Mouse (Mus musculus) fibroblast of lung, adult 2 months (primary cell): ENCODE measurements around the gene Cep170b.
A peak's percentile ranks its signal among the peaks of the same experiment; 100 is the strongest.

Experiments
- DNase-seq: peaks from one replicate; pipeline ENCODE4 v3.0.0-alpha.2; 2011; ENCODE audit warnings: low read depth

Cep170b gene

DNA sequence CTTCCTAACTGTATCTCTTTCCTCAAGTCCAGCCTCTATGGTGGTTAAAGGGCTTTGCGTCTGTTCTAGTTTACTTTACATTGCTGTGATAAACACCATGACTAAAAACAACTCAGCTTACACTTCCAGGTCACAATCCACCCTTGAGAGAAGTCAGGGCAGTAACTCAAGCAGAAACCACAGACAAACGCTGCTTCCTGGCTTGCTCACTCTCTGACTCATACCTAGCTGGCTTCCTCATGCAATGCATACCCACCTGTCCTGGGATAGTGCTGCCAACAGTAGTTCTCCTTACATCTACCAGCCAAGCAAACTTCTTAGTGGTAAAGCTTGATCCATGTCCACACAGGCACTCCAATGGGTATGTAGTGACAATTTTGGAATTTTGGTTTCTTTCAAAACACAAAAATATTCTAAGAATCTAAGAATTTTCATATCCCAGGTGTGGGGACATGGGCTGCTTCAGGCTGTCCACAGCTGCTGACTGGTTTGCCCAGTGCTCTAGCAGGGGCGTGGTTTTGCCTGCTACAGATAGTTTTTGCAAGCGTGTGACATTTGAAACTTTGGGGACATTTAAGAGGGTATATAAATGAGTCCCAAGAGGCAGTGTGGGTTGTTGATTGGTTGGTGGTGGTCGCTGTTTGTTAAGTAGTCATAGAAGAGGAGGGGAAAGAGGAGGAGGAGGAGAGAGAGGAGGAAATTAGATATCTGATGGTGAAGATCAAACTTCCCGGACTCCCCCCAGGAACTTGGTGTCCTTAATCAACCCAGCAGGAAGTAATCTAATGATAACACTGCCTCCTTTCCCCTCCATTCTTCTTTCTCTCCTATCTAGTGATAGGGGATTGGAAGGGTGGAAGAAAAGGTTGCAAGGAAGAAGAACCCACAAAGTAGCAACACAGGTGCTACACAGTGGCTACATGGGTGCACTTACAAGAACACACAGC, 17.6 kb upstream of the Cep170b start:
- no peak for DNase-seq

DNA sequence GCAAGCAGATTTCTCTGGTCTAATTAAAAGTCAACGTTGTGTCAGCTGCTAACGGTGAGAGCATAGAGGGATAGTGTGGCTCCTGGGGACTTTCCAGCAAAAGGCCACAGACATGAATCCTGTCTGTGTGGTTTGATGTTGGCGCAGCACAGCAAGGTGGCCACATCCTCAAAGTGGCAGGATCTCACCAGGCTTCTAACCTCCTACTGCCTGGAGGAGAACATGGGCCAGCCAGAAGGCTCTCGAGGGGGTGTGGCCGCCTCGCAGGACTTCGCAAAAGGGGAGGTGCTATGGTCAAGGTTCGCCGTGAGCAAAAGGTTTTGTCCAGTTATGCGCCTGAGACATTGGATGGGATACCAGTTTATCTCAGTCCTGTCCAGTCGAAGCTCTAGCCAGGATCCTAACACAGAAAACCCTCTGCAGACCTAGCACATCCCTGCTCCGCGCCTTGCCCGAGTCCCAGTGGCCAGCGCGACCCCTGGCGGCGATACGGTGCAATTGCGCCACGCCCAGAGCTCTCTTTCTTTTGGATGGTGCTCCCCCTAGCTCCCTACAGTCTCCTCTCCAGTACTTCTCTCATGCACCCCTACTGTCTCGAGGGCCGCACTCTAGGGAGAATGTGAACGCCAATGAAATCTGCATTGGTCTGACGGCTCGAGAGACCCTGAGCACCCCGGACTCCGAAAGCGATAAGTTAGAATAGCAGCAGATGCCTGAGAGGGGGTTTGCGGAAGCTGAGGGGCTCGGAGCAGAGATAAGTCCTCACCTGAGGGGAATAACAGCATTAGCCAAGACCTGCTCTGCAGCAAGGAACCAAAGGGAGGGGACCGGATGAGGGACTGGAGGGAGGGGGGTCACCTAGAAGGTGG, 13.3 kb upstream of the Cep170b start:
- DNase-seq, result no peak

- no peak for DNase-seq
These were observed 12.7 kb upstream of the Cep170b start for GRCm38 (mm10) chr12:112707573-112707869.

DNA sequence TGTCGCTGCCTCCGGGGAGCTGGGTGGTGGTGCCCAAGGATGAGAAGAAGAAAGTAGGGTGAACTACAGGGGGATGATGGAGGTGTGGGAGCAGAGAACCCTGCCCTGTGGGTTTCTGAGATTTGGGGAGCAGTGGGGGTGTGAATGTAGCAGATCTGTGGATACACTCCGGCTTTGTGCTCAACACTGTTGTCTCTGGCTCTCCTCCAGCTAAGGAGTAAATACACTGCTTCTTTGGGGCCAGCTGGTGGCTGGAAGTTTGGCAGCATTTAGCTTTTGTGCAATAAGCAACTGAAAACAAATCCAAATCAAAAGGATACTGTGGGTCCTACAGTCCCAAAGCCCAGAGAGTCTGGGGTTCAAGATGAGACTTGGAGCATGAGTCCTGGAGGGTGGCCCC, 6.3 kb upstream of the Cep170b start:
- DNase-seq, result no peak

GRCm38 (mm10) chr12:112717140-112717539, 3.1 kb upstream of the Cep170b start:
- DNase-seq, result no peak

DNA sequence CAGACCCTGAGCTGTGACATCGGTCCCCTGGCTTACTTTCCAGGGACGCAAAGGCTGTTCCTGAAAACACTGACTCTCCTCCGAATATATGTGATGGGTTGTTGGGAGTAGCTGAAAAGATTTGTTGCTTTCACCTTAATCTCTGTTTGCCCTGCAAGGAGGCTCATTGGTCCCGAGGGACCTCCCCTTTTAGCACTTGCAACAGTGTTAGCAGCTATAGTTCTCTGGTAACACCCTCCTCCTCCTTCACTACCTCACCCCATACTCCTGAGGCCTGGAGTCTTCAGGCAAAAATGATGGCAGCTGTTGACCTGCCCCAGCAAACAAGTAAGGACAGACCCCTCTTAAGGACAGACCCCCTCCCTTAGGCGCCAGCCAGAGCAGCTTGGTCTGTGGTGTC, 1.3 kb upstream of the Cep170b start:
- no peak for DNase-seq

GRCm38 (mm10) chr12:112720890-112721423, 702 bp downstream of the Cep170b start:
- DNase-seq, result no peak

DNA sequence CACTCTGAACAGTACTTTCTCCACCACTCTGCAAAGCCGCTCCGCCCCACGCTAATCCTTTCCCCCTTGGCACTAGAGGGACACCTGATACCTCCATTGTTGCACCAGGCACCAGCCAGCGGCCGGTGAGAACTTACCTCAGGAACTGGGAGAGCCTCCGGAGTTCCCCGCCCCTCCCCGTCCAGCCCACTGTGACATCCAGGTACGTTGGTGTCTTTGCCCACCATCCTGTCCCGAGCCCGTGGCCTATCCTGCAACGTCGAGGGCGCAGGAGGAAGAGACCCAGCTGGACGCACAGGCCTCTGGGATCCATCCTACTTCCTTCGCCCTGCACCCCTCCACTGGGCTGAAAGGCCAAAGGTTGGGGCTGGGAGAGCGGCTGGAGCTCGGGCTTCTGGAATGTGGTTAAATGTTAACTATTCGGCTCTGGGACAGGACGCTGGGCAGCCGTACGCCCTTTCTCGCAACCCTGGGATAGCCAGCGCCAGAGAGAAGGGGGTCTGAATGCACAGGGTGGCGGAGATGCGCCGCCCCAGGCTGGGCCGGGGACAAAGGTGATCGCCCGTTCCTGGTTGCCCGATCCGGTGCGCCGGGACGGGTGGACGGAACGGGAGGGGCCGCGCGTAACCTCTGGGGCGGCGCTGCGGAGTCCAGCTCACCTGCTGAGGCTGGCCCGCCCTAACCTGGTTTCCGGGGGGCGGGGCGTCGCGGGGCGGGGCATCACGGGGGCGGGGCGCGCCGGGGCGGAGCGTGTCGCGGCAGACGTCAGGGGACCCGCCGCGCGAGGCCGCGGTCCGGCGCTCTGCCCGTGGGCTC, 1.4 kb downstream of the Cep170b start:
- DNase-seq, result no peak

- no peak for DNase-seq
These were observed 2.2 kb downstream of the Cep170b start for GRCm38 (mm10) chr12:112722240-112723027.

DNA sequence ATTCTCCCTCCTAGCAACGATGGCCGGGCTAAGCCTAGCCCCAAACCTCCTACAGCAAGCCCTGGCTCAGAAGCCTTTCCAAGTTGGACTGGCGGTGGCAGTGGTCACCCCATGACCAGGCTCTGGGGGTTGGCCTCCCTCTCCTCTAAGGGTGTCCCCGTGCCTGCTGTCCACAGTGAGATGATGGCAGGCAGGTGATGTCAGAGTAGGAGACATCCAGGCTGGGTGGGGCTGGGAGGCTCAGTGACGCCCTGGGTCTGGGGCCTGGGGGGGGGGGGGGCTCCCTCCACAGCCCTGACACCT, 2.7 kb downstream of the Cep170b start:
- no peak for DNase-seq

- no peak for DNase-seq
These were observed 3.2 kb downstream of the Cep170b start for GRCm38 (mm10) chr12:112723445-112723844.

GRCm38 (mm10) chr12:112724077-112724805, 4.0 kb downstream of the Cep170b start:
- DNase-seq, result peak; percentile 67

DNA sequence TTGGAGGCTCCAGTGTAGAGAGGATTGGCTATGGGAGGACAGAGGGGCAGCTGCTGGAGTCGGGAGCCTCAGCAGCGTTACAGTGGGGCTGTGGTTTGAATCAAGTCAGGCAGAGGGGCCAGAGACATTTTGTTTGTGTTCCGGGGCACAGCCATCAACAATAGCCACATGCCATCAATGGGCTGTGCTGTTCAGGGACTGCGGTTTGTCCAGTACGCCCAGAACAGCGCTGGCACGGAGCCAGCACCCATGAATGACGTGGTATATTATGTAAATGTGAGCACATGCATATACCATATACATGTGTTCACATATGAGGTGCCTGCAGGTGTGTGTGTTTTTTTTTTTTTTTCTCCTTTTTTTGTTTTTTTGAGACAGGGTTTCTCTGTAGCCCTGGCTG, 7.5 kb downstream of the Cep170b start:
- no peak for DNase-seq

DNA sequence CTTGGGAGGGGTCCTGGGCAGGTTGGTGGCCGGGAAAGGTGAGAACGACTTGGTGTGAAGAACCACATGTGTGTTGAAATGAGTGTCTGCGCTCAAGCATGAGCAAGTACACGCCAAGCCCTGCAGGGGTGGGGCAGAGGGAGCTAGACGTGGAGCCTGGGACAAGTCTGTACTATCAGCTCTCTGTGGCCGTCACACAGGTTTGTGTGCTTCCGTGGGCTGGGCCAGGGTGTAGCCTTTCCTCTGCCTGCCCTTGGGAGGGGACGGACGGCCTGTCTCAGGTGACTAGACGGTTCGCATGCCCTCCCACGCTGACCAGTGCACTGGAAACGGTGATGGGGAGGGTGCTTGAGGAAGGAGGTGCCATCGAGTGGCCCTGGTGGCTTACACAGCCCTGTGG, 10.6 kb downstream of the Cep170b start:
- DNase-seq, result no peak

DNA sequence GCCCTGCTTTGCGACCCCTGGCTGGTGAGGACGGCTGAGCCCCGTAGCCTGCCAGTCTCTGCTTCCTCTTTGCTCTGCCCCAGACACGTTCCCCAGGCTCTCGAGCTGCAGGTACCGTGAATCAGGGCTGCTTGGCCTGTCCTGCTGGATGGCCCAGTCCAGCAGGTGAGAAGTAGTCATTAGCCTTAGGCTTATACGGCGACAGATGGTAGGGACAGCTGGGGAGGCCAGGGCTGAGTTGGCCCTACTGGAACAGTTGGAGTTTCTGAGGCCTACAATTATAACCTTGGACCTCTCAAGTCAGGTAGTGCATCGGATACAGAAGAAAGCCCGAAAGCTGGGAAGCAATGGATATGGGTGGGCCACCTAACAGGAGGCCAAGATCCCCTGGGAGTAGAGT, 12.3 kb downstream of the Cep170b start:
- no peak for DNase-seq

GRCm38 (mm10) chr12:112734108-112734820, 14.0 kb downstream of the Cep170b start:
- no peak for DNase-seq

DNA sequence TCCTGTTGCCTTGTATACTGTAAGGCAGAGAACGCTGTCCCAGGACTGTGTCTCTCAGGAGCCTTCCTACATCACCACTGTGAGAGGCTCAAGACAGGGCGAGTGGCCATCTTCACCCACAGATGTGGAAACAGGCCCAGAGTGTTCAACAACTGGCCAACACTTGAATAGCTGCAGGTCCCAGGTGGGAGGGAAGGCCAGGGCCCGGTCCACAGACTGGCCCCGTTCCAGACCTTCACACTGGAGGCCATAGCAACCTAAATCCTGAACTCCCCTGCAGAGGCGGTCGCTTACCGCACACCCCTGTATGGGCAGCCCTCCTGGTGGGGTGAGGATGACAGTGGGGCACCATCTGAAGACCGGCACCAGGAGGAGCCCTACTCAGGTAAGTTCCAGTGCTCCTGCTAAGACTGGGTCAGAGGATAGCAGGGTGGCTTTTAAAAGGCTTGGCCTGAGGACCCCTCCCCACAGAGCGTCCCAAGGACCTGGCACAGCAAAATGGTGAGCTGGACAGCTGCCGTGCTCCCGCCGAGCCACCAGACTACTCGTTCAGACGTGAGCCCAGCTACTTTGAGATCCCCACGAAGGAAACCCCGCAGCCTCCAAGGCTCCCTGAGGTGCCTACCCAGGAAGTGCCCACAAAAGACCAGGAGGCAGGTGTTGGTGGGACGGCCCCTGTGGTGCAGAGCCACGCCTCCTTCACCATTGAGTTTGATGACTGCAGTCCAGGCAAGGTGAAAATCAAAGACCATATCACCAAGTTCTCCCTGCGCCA, 14.8 kb downstream of the Cep170b start:
- DNase-seq, result no peak

DNA sequence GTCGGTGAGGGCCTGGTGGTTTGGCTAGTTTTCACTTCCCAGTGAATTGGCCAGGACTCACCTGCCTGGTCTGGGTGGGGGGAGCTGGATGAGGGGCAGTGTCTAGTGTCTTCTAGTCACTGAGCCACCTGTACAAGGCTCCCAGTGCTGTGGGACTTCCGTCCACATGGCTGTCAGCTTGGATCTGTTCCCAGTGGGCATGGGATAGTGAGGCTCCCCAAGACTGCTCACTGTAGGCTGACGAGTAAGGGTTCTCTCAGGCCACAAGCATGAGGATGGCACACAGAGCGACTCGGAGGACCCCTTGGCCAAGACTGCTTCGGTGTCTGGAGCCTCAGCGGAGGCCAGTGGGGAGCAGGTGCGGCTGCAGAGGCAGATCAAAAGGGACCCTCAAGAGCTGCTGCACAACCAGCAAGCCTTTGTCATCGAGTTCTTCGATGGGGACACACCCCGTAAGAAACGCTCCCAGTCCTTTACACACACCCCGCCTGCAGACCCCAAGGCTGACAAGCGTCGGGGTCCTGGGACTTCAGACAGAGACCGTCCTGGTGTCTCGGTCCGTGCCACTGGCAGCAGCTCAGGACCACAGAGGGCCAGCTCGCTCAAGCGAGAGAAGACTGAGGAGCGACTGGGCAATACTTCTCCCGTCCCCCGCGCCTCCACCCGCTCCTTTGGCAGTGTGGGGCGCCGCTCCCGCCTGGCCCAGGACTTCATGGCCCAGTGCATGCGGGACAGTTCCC, 15.8 kb downstream of the Cep170b start:
- no peak for DNase-seq

DNA sequence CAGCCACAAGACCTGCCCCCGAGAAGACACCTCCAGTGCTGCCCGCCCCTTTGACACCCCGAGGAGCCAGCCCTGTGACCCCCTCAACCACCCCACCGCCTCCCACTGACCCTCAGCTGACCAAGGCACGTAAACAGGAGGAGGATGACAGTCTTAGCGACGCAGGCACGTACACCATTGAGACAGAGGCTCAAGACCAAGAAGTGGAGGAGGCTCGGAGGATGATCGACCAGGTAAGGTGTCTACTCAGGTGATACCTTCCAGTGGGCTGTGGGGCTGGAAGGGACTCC, 16.3 kb downstream of the Cep170b start:
- DNase-seq, result no peak
